22 mouse cellular contexts compared by ENCODE assay signal in the genomic region with DNA sequence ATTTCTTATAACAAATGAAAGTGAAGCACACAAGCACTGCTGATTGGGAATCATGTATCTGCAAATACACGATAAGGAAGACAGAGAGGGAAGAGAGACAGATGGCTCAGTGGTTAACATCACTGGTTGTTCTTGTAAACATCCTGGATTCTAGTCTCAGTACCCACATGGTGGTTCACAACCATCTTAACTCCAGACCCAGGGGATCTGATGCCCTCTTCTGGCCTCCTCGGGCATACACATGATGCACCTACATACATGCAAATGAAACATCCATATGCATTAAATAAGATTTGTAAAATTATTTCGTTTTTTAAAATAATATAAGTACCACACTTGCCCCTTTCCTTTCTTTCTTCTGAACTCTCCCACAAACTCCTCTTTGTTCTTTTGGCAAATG.
DNase-seq lines count a peak whose midpoint lies in the region; ATAC-seq and TF ChIP-seq lines count a peak whose summit lies in the region.
"Had no signal": no experiment of that assay in that cellular context is flagged by ENCODE, and none has a peak within 500 bp of the region (broad histone marks: within the 10 kb centered on the region; RNA-seq: fewer than 3 reads in every experiment).

No protein-coding gene starts in this region.

- no peaks in the 10 kb centered on the region for H3K79me2 ChIP-seq in heart, adult 2 months (replicated peaks; ENCODE audit: control insufficient read depth, insufficient read depth, low read length)
- H3K79me2 ChIP-seq in liver, adult 2 months (ENCODE audit: control insufficient read depth, insufficient read depth, low read length): no peaks in the 10 kb centered on the region

- WGBS in heart, adult 2 months: 72% methylated on average over 3 of the region's 3 CpGs
- 72% methylated on average over 3 of the region's 3 CpGs for WGBS in liver, adult 2 months
- WGBS in liver, embryonic 11.5 days: 60% methylated on average over 3 of the region's 3 CpGs

- H3K27me3 ChIP-seq in heart, adult 2 months (ENCODE audit: control insufficient read depth, insufficient read depth, low read length): no peaks in the 10 kb centered on the region
- H3K27me3 ChIP-seq in liver, adult 2 months (ENCODE audit: control insufficient read depth, insufficient read depth, low read length): no peaks in the 10 kb centered on the region
- H3K27me3 ChIP-seq in liver, embryonic 11.5 days (replicated peaks; ENCODE audit: control insufficient read depth, insufficient read depth, low read length): no peaks in the 10 kb centered on the region
- H3K27me3 ChIP-seq in Patski: no peaks in the 10 kb centered on the region
- H3K27me3 ChIP-seq: liver, embryonic 12.5 days had no signal

- DNase-seq in heart, adult 2 months: no peak
- DNase-seq in heart, adult 18-20 months: no peak
- peak; percentile 16 for DNase-seq in liver, adult 2 months (ENCODE audit: extremely low read depth, low read depth, low spot score)
- no peak for DNase-seq in liver, embryonic 11.5 days (ENCODE audit: low spot score)
- peak; percentile 40 for DNase-seq in 416B (ENCODE audit: low read depth)
- DNase-seq in Patski (ENCODE audit: low read depth, low spot score): no peak
- no peak for DNase-seq in ovary, adult 18-20 months (ENCODE audit: low spot score)
- DNase-seq in layer of hippocampus, postnatal 36 days: no peak
- DNase-seq: adrenal gland, adult 2 months; cerebellum, adult 11-12 months; forebrain, postnatal 0 days; gastrocnemius, postnatal 36 days; kidney, adult 8-10 months; kidney, postnatal 4 days; lung, adult 2 months; lung, postnatal 4 days; midbrain, embryonic 14.5 days; right cerebral cortex, postnatal 14 days; thymus, postnatal 25 days had no signal

- no peak for TF ChIP-seq POLR2A in heart, adult 2 months (IDR thresholded peaks at IDR 0.05; ENCODE audit: insufficient read depth, low read depth, low read length)
- TF ChIP-seq POLR2A in liver, adult 2 months (IDR thresholded peaks at IDR 0.05; ENCODE audit: extremely low read depth, insufficient read depth, low read length): no peak

- in situ Hi-C loops in Patski (cut with MboI; ENCODE audit: low pct_unique_long_range_greater_than_20kb): no loop called here

- intact Hi-C loops in heart, adult 2 months (cut with DNase I): no loop called here

- H3K9me3 ChIP-seq in liver, embryonic 11.5 days (ENCODE audit: control insufficient read depth, low read length): no peaks in the 10 kb centered on the region
- H3K9me3 ChIP-seq: forebrain, embryonic 10.5 days; liver, embryonic 12.5 days had no signal

- peak; percentile 49 for TF ChIP-seq CTCF in heart, adult 2 months (IDR thresholded peaks at IDR 0.05)
- peak; percentile 46; the same call in 1 of the 2 replicates for TF ChIP-seq CTCF in liver, adult 2 months (IDR thresholded peaks at IDR 0.05; ENCODE audit: low read depth, low read length)
- peak; percentile 63 for TF ChIP-seq CTCF in Patski (IDR thresholded peaks at IDR 0.05)

- no peaks in the 10 kb centered on the region for H3K36me3 ChIP-seq in heart, adult 2 months (ENCODE audit: control insufficient read depth, insufficient read depth, low read length)
- no peaks in the 10 kb centered on the region for H3K36me3 ChIP-seq in liver, adult 2 months (ENCODE audit: control insufficient read depth, insufficient read depth, low read length)
- H3K36me3 ChIP-seq in liver, embryonic 11.5 days (ENCODE audit: control insufficient read depth, insufficient read depth, low read length): no peaks in the 10 kb centered on the region
- H3K36me3 ChIP-seq: forebrain, embryonic 10.5 days; heart, embryonic 10.5 days; liver, embryonic 12.5 days had no signal

- no peak overlapping the region for H3K4me2 ChIP-seq in liver, embryonic 11.5 days
- H3K4me2 ChIP-seq: liver, embryonic 12.5 days had no signal

- H3K4me1 ChIP-seq in heart, adult 2 months (ENCODE audit: control insufficient read depth, insufficient read depth, low read length): no peaks in the 10 kb centered on the region
- H3K4me1 ChIP-seq in liver, adult 2 months (ENCODE audit: control insufficient read depth, insufficient read depth, low read length): no peaks in the 10 kb centered on the region
- no peaks in the 10 kb centered on the region for H3K4me1 ChIP-seq in liver, embryonic 11.5 days (replicated peaks; ENCODE audit: control insufficient read depth, insufficient read depth, low read length)
- H3K4me1 ChIP-seq: forebrain, embryonic 10.5 days; liver, embryonic 12.5 days had no signal

- no peak overlapping the region for H3K27ac ChIP-seq in heart, adult 2 months
- no peak overlapping the region for H3K27ac ChIP-seq in liver, adult 2 months (replicated peaks; ENCODE audit: insufficient read depth, low read depth, low read length)
- no peak overlapping the region for H3K27ac ChIP-seq in liver, embryonic 11.5 days (ENCODE audit: low read depth, low read length)
- H3K27ac ChIP-seq: forebrain, embryonic 10.5 days; heart, embryonic 10.5 days; liver, embryonic 12.5 days had no signal

- no peak overlapping the region for H3K9ac ChIP-seq in heart, adult 2 months (ENCODE audit: low read depth, low read length)
- no peak overlapping the region for H3K9ac ChIP-seq in liver, adult 2 months (ENCODE audit: low read depth, low read length)
- no peak overlapping the region for H3K9ac ChIP-seq in liver, embryonic 11.5 days (ENCODE audit: low read depth, low read length)
- H3K9ac ChIP-seq: forebrain, postnatal 0 days; liver, embryonic 12.5 days had no signal

- CTCF ChIA-PET in Patski (lab: Charles Lee): no interaction called here

- TF ChIP-seq EP300 in heart, adult 2 months (IDR thresholded peaks at IDR 0.05; ENCODE audit: insufficient read depth, low read depth, low read length): no peak

- ATAC-seq in liver, embryonic 11.5 days (replicated peaks; ENCODE audit: low FRiP score): no peak
- no peak for ATAC-seq in Patski
- ATAC-seq: forebrain, postnatal 0 days; liver, embryonic 12.5 days had no signal

- POLR2A ChIA-PET in Patski (lab: Charles Lee): no interaction called here

- no peak overlapping the region for H3K4me3 ChIP-seq in heart, adult 2 months
- H3K4me3 ChIP-seq in liver, adult 2 months (ENCODE audit: insufficient read depth, low read depth, low read length): no peak overlapping the region
- H3K4me3 ChIP-seq in liver, embryonic 11.5 days (ENCODE audit: low read depth, low read length): no peak overlapping the region
- H3K4me3 ChIP-seq: forebrain, embryonic 10.5 days; heart, embryonic 10.5 days; liver, embryonic 12.5 days had no signal

Comparison
In these comparisons a context has a peak if more than half of its experiments do, and no peak if none do; other contexts are left out.
1. DNase-seq: peak in liver, adult 2 months (single experiment) and 416B (single experiment); none in heart, adult 2 months (0 of 2), heart, adult 18-20 months (0 of 2), liver, embryonic 11.5 days (single experiment), Patski (single experiment), ovary, adult 18-20 months (single experiment) and layer of hippocampus, postnatal 36 days (0 of 2).
2. Peak in every context shown above with its lines, with median percentiles within 50 percentile points of each other: CTCF ChIP-seq.